Mouse (Mus musculus): Measurements from ENCODE around the gene Rap1gap2. TPM values are rescaled to one million over a fixed set of nuclear protein-coding genes. Genes with fewer than 3 reads are reported as not detected.

The Rap1gap2 gene
- polyA plus RNA-seq, 1 experiment from 2014 or later, result 5.0 TPM

DNA sequence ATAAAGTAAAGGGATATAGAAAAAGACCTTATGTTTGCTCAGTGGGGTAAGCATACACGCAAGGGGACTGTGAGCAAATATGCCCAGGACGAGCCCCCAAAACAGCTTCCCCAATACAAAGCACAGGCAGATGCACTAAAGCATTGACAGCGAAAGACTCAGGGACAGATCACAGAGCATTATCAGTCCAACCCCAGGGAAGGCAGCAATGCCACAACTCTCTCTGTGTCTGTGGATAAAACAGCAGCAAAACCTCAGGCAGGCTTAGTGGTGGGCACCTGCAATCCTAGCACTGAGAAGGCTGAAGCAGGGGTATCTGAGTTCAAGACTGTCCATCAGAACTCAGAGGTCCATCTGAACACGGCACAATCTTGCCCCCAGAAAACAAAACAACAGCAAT is 73.4 kb downstream of the Rap1gap2 start:
- Histone ChIP-seq H3K4me3 (ENCODE audit: low read length) (no peak overlapping the region), H3K4me2 (replicated peaks; ENCODE audit: low read depth, low read length) (no peak overlapping the region), H3K9ac (ENCODE audit: low read depth, low read length) (no peak overlapping the region), H3K36me3 (ENCODE audit: control insufficient read depth, insufficient read depth, low read length) (no peaks in the 10 kb centered on the region), H3K27me3 (ENCODE audit: control insufficient read depth, insufficient read depth, low read length) (no peaks in the 10 kb centered on the region), H3K27ac (ENCODE audit: low read depth, low read length) (no peak overlapping the region), H3K4me1 (ENCODE audit: control insufficient read depth, insufficient read depth, low read length) (0 out of 2 replicates have a peak, but pooled peaks cover 11% of the 10 kb centered on the region), H3K9me3 (ENCODE audit: control insufficient read depth, low read length) (no peaks in the 10 kb centered on the region)
- no peak for ATAC-seq (ENCODE audit: low FRiP score, low TSS enrichment)
- WGBS, result 84% methylated on average over 4 of the region's 4 CpGs

DNA sequence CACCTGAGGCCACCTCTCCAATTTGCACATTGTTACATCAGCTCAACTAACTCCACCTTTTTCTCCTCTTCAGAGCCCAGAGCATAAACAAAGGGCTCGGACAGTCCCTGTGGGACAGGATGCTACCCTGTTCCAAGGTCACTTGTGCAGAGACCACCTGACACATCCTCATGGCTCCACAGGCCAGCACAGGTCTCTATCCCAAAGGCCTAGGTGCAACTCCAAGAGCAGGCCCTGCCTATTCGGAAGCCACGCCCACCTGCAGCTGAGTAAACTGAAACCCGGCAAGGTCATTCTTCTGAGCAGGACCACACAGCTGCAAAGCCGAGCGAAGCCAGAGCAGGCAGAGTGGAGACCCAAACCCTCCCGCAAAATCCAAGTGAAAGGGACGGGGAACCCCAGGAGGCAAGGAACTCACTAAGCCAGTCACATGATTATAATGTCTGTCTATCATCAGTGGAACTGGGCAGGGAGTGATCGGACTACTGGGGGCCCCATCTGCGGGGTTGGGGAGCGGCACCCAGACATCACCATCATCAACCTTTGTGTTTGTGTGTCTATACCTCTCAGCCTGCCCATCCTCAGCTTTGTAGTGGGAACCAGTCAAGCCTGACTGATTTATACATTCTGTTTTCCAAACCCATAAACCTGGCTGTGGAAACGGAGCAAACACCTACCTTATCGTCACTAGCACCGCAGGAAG is 74.4 kb downstream of the Rap1gap2 start:
- Histone ChIP-seq H3K36me3 (ENCODE audit: control insufficient read depth, insufficient read depth, low read length) (no peaks in the 10 kb centered on the region), H3K27me3 (ENCODE audit: control insufficient read depth, insufficient read depth, low read length) (no peaks in the 10 kb centered on the region), H3K4me1 (ENCODE audit: control insufficient read depth, insufficient read depth, low read length) (peaks cover 17% of the 10 kb centered on the region; the same call in 1 of the 2 replicates), H3K4me2 (replicated peaks; ENCODE audit: low read depth, low read length) (peak overlapping the region; percentile 30), H3K27ac (ENCODE audit: low read depth, low read length) (no peak overlapping the region), H3K9ac (ENCODE audit: low read depth, low read length) (no peak overlapping the region), H3K4me3 (ENCODE audit: low read length) (no peak overlapping the region), H3K9me3 (ENCODE audit: control insufficient read depth, low read length) (no peaks in the 10 kb centered on the region)
- ATAC-seq (ENCODE audit: low FRiP score, low TSS enrichment), result peak; percentile 92
- 12% methylated on average over 14 of the region's 14 CpGs for WGBS

GRCm38 (mm10) chr11:74534380-74534779 is 76.3 kb downstream of the Rap1gap2 start:
- H3K4me1 ChIP-seq (ENCODE audit: control insufficient read depth, insufficient read depth, low read length), result peaks cover 17% of the 10 kb centered on the region; the same call in 1 of the 2 replicates
- H3K4me2 ChIP-seq (replicated peaks; ENCODE audit: low read depth, low read length), result no peak overlapping the region
- no peaks in the 10 kb centered on the region for H3K36me3 ChIP-seq (ENCODE audit: control insufficient read depth, insufficient read depth, low read length)
- no peak for ATAC-seq (ENCODE audit: low FRiP score, low TSS enrichment)
- 76% methylated on average over 7 of the region's 7 CpGs for WGBS
- H3K9me3 ChIP-seq (ENCODE audit: control insufficient read depth, low read length), result no peaks in the 10 kb centered on the region
- no peak overlapping the region for H3K9ac ChIP-seq (ENCODE audit: low read depth, low read length)
- H3K27ac ChIP-seq (ENCODE audit: low read depth, low read length), result no peak overlapping the region
- H3K4me3 ChIP-seq (ENCODE audit: low read length), result no peak overlapping the region
- H3K27me3 ChIP-seq (ENCODE audit: control insufficient read depth, insufficient read depth, low read length), result no peaks in the 10 kb centered on the region

- Histone ChIP-seq H3K4me1 (ENCODE audit: control insufficient read depth, insufficient read depth, low read length) (peaks cover 17% of the 10 kb centered on the region; the same call in 1 of the 2 replicates), H3K27ac (ENCODE audit: low read depth, low read length) (no peak overlapping the region), H3K9me3 (ENCODE audit: control insufficient read depth, low read length) (no peaks in the 10 kb centered on the region), H3K9ac (ENCODE audit: low read depth, low read length) (no peak overlapping the region), H3K4me2 (replicated peaks; ENCODE audit: low read depth, low read length) (no peak overlapping the region), H3K36me3 (ENCODE audit: control insufficient read depth, insufficient read depth, low read length) (no peaks in the 10 kb centered on the region), H3K4me3 (ENCODE audit: low read length) (no peak overlapping the region), H3K27me3 (ENCODE audit: control insufficient read depth, insufficient read depth, low read length) (no peaks in the 10 kb centered on the region)
- no peak for ATAC-seq (ENCODE audit: low FRiP score, low TSS enrichment)
- 89% methylated on average over 2 of the region's 2 CpGs for WGBS
Observed at GRCm38 (mm10) chr11:74533050-74533449, 77.7 kb downstream of the Rap1gap2 start.

- WGBS, result 54% methylated on average over 4 of the region's 4 CpGs
Observed at GRCm38 (mm10) chr11:74532401-74532800, 78.3 kb downstream of the Rap1gap2 start.

GRCm38 (mm10) chr11:74531725-74532124 is 79.0 kb downstream of the Rap1gap2 start:
- Histone ChIP-seq H3K9me3 (ENCODE audit: control insufficient read depth, low read length) (no peaks in the 10 kb centered on the region), H3K4me1 (ENCODE audit: control insufficient read depth, insufficient read depth, low read length) (peaks cover 19% of the 10 kb centered on the region; the same call in 1 of the 2 replicates), H3K27me3 (ENCODE audit: control insufficient read depth, insufficient read depth, low read length) (no peaks in the 10 kb centered on the region), H3K4me3 (ENCODE audit: low read length) (no peak overlapping the region), H3K36me3 (ENCODE audit: control insufficient read depth, insufficient read depth, low read length) (no peaks in the 10 kb centered on the region), H3K27ac (ENCODE audit: low read depth, low read length) (no peak overlapping the region), H3K4me2 (replicated peaks; ENCODE audit: low read depth, low read length) (no peak overlapping the region), H3K9ac (ENCODE audit: low read depth, low read length) (no peak overlapping the region)
- WGBS, result 23% methylated on average over 3 of the region's 3 CpGs
- 0 out of 2 replicates have a peak, but pooled peaks have one; percentile 10 for ATAC-seq (ENCODE audit: low FRiP score, low TSS enrichment)

More at GRCm38 (mm10) chr11:74532401-74532800, 78.3 kb downstream of the Rap1gap2 start:
- H3K4me2 ChIP-seq (replicated peaks; ENCODE audit: low read depth, low read length), result no peak overlapping the region
- peaks cover 17% of the 10 kb centered on the region; the same call in 1 of the 2 replicates for H3K4me1 ChIP-seq (ENCODE audit: control insufficient read depth, insufficient read depth, low read length)
- H3K36me3 ChIP-seq (ENCODE audit: control insufficient read depth, insufficient read depth, low read length), result no peaks in the 10 kb centered on the region
- H3K27me3 ChIP-seq (ENCODE audit: control insufficient read depth, insufficient read depth, low read length), result no peaks in the 10 kb centered on the region
- no peaks in the 10 kb centered on the region for H3K9me3 ChIP-seq (ENCODE audit: control insufficient read depth, low read length)
- no peak for ATAC-seq (ENCODE audit: low FRiP score, low TSS enrichment)
- no peak overlapping the region for H3K4me3 ChIP-seq (ENCODE audit: low read length)
- no peak overlapping the region for H3K27ac ChIP-seq (ENCODE audit: low read depth, low read length)
- H3K9ac ChIP-seq (ENCODE audit: low read depth, low read length), result no peak overlapping the region

DNA sequence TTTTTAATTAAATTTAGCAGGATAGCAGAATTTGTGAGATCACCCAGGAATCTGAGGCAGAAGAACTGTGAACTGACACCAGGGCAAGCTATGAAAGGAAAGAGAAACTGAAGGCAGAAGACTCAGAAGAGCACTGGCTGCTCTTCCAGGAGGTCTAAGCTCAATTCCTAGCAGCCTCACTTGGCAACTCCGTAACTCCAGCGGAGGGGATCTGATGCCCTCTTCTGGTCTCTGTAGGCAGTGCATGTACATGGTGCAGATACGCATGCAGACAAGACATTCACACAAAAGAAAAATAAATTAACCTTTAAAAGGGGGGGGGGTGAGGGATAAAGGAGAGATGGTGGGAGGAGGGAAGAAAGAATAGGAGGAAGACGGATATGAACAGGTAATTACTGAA is 80.9 kb downstream of the Rap1gap2 start:
- Histone ChIP-seq H3K4me3 (ENCODE audit: low read length) (no peak overlapping the region), H3K27ac (ENCODE audit: low read depth, low read length) (no peak overlapping the region), H3K27me3 (ENCODE audit: control insufficient read depth, insufficient read depth, low read length) (no peaks in the 10 kb centered on the region), H3K36me3 (ENCODE audit: control insufficient read depth, insufficient read depth, low read length) (no peaks in the 10 kb centered on the region), H3K4me1 (ENCODE audit: control insufficient read depth, insufficient read depth, low read length) (peaks cover 14% of the 10 kb centered on the region; the same call in 1 of the 2 replicates), H3K9ac (ENCODE audit: low read depth, low read length) (no peak overlapping the region), H3K9me3 (ENCODE audit: control insufficient read depth, low read length) (no peaks in the 10 kb centered on the region), H3K4me2 (replicated peaks; ENCODE audit: low read depth, low read length) (no peak overlapping the region)
- no peak for ATAC-seq (ENCODE audit: low FRiP score, low TSS enrichment)
- 68% methylated on average over 4 of the region's 4 CpGs for WGBS

DNA sequence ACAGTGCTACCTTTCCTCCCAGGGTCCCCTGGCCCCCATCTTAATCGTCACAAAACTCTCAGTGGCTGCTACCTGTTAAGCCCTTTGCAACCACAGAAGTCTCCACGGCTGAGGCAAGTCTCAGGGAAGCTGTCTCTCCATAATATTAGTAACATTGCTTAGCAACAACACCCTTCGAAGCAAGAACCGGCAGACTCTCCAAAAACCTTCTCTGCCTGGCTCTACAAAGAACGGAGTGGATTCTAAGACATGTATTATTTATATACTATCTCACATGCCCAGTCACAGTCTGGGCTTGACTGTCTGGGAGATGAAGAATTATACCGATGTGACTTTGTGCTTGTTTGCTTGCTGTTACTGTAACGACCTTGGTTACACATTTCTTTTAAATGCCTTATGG is 83.2 kb downstream of the Rap1gap2 start:
- no peak overlapping the region for H3K4me3 ChIP-seq (ENCODE audit: low read length)
- H3K27me3 ChIP-seq (ENCODE audit: control insufficient read depth, insufficient read depth, low read length), result no peaks in the 10 kb centered on the region; the same call in 1 of the 2 replicates
- no peaks in the 10 kb centered on the region for H3K36me3 ChIP-seq (ENCODE audit: control insufficient read depth, insufficient read depth, low read length)
- H3K9ac ChIP-seq (ENCODE audit: low read depth, low read length), result no peak overlapping the region
- H3K9me3 ChIP-seq (ENCODE audit: control insufficient read depth, low read length), result no peaks in the 10 kb centered on the region
- peaks cover 30% of the 10 kb centered on the region for H3K4me1 ChIP-seq (ENCODE audit: control insufficient read depth, insufficient read depth, low read length)
- H3K27ac ChIP-seq (ENCODE audit: low read depth, low read length), result no peak overlapping the region
- no peak for ATAC-seq (ENCODE audit: low FRiP score, low TSS enrichment)
- H3K4me2 ChIP-seq (replicated peaks; ENCODE audit: low read depth, low read length), result no peak overlapping the region
- 66% methylated on average over 7 of the region's 7 CpGs for WGBS
